Mouse (Mus musculus) retina, adult 2 months (tissue): Measurements from ENCODE around the gene Gm17571.

Source experiments
- DNase-seq: peaks from one replicate; pipeline ENCODE4 v3.0.0-alpha.2; 2012; ENCODE audit warnings: low read depth, low spot score

Gm17571 gene

GRCm38 (mm10) chr9:13446703-13447285, at the start of gene Gm17571:
Gene Gm17571 (minus strand): TSS chr9:13446753.
- no peak for DNase-seq

- DNase-seq = no peak
Observed at GRCm38 (mm10) chr9:13495530-13495929, 49.0 kb upstream of the Gm17571 start.

GRCm38 (mm10) chr9:13493746-13494145, 47.2 kb upstream of the Gm17571 start:
- no peak for DNase-seq

- DNase-seq = no peak
Observed at GRCm38 (mm10) chr9:13492807-13493206, 46.3 kb upstream of the Gm17571 start.

GRCm38 (mm10) chr9:13491854-13492620, 45.5 kb upstream of the Gm17571 start:
- DNase-seq = no peak

GRCm38 (mm10) chr9:13491107-13491506, 44.6 kb upstream of the Gm17571 start:
- no peak for DNase-seq

- no peak for DNase-seq
Observed at GRCm38 (mm10) chr9:13485914-13486313, 39.4 kb upstream of the Gm17571 start.

- DNase-seq = no peak
Observed at GRCm38 (mm10) chr9:13484267-13485240, 38.0 kb upstream of the Gm17571 start.

- DNase-seq = no peak
Observed at GRCm38 (mm10) chr9:13483199-13484068, 36.9 kb upstream of the Gm17571 start.

- DNase-seq = no peak
Observed at GRCm38 (mm10) chr9:13479275-13479674, 32.7 kb upstream of the Gm17571 start.

GRCm38 (mm10) chr9:13474951-13475350, 28.4 kb upstream of the Gm17571 start:
- DNase-seq = no peak

GRCm38 (mm10) chr9:13470013-13470412, 23.5 kb upstream of the Gm17571 start:
- DNase-seq = no peak

GRCm38 (mm10) chr9:13468778-13469177, 22.2 kb upstream of the Gm17571 start:
- DNase-seq = no peak

GRCm38 (mm10) chr9:13467745-13468144, 21.2 kb upstream of the Gm17571 start:
- DNase-seq = no peak

GRCm38 (mm10) chr9:13466816-13467215, 20.3 kb upstream of the Gm17571 start:
- DNase-seq = no peak

GRCm38 (mm10) chr9:13466351-13466750, 19.8 kb upstream of the Gm17571 start:
- DNase-seq = no peak

GRCm38 (mm10) chr9:13465358-13466020, 18.9 kb upstream of the Gm17571 start:
- no peak for DNase-seq

GRCm38 (mm10) chr9:13460926-13461325, 14.4 kb upstream of the Gm17571 start:
- no peak for DNase-seq

- DNase-seq = no peak
Observed at GRCm38 (mm10) chr9:13460012-13460411, 13.5 kb upstream of the Gm17571 start.

GRCm38 (mm10) chr9:13459371-13459770, 12.8 kb upstream of the Gm17571 start:
- no peak for DNase-seq

- no peak for DNase-seq
Observed at GRCm38 (mm10) chr9:13457774-13458173, 11.2 kb upstream of the Gm17571 start.
